Mouse (Mus musculus): ENCODE measurements around the gene Dram2. TPM values are rescaled to one million over a fixed set of nuclear protein-coding genes. Genes with fewer than 3 reads are reported as not detected.
"Not testable (repeated sequence)": the region's sequence is repeated elsewhere in the genome, so short reads cannot be mapped to it uniquely, and the experiment has no call there.

Gene Dram2
- total and polyA plus RNA-seq, 2 experiments from 2014 or later: 93.5 to 116 TPM

DNA sequence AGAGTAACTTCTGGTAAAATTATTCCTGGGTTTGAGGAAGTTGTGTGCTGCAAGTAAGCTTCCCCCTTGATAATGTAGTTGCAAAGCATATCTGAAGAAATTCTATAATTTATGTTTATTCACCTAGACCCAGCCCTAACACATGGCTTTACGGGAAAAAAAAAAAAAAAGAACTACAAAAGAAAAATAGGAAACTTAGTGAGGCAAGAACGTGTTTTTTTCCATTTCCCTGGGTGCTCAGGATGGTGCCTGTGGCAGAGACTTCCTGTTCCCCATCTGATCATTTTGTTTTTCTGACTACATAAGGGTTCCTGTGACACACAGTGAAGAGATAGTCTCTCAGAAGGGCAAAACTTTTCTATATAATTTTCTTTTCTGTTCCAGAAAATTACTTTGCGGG lies 25.6 kb downstream of the Dram2 start:
- peaks cover 27% of the 10 kb centered on the region for H3K36me3 ChIP-seq (replicated peaks; ENCODE audit: control insufficient read depth, insufficient read depth, low read length)
- ATAC-seq (ENCODE audit: insufficient read depth, low read depth): no peak
- H3K27ac ChIP-seq (ENCODE audit: low read depth): no peak overlapping the region
- no peak for TF ChIP-seq CTCF (IDR thresholded peaks at IDR 0.05; ENCODE audit: low read depth)
- no peak for TF ChIP-seq EP300 (IDR thresholded peaks at IDR 0.05; ENCODE audit: low read depth)
- H3K9ac ChIP-seq (replicated peaks; ENCODE audit: low read depth, low read length): no peak overlapping the region
- H3K4me2 ChIP-seq (ENCODE audit: low read depth, low read length): no peak overlapping the region
- no peaks in the 10 kb centered on the region for H3K4me1 ChIP-seq (ENCODE audit: control insufficient read depth, insufficient read depth)
- 69% methylated on average over 3 of the region's 3 CpGs for WGBS
- no peaks in the 10 kb centered on the region for H3K27me3 ChIP-seq (ENCODE audit: control insufficient read depth, insufficient read depth, low read length)
- H3K4me3 ChIP-seq (ENCODE audit: low read depth, low read length): no peak overlapping the region
- DNase-seq (ENCODE audit: low spot score): no peak
- H3K9me3 ChIP-seq (replicated peaks; ENCODE audit: control insufficient read depth, low read length): no peaks in the 10 kb centered on the region

GRCm38 (mm10) chr3:106579296-106579695 lies 31.7 kb downstream of the Dram2 start:
- no peaks in the 10 kb centered on the region for H3K4me1 ChIP-seq (ENCODE audit: control insufficient read depth, insufficient read depth)
- no peak for TF ChIP-seq CTCF (IDR thresholded peaks at IDR 0.05; ENCODE audit: low read depth)
- TF ChIP-seq EP300 (IDR thresholded peaks at IDR 0.05; ENCODE audit: low read depth): no peak
- H3K4me2 ChIP-seq (ENCODE audit: low read depth, low read length): no peak overlapping the region
- H3K36me3 ChIP-seq (replicated peaks; ENCODE audit: control insufficient read depth, insufficient read depth, low read length): no peaks in the 10 kb centered on the region
- WGBS: 93% methylated on average over 2 of the region's 2 CpGs
- ATAC-seq (ENCODE audit: insufficient read depth, low read depth) (no peak), DNase-seq (ENCODE audit: low spot score) (no peak)
- H3K27me3 ChIP-seq (ENCODE audit: control insufficient read depth, insufficient read depth, low read length): no peaks in the 10 kb centered on the region
- no peaks in the 10 kb centered on the region for H3K9me3 ChIP-seq (replicated peaks; ENCODE audit: control insufficient read depth, low read length)
- no peak overlapping the region for H3K9ac ChIP-seq (replicated peaks; ENCODE audit: low read depth, low read length)
- H3K27ac ChIP-seq (ENCODE audit: low read depth): no peak overlapping the region
- H3K4me3 ChIP-seq (ENCODE audit: low read depth, low read length): no peak overlapping the region

DNA sequence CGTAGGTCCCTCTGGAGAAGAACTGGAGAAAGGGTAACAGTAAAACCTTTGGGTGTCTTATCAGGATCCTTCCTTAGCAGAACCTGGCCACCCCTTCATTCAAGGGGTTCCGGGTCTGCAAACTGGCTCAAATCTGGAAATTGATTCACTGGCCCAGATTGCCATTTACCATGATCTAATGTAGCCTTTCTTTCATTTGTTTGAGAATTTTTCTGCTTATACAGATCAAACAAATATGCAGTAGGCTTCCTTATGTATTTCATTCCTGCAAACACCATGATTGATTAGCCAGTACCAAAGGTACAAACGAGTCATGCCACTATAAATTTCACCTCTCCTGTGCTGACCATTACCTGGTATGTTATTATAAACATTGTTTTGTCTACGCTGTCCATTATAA lies 46.0 kb downstream of the Dram2 start:
- H3K9ac ChIP-seq (replicated peaks; ENCODE audit: low read depth, low read length); H3K9me3 ChIP-seq (replicated peaks; ENCODE audit: control insufficient read depth, low read length); H3K4me3 ChIP-seq (ENCODE audit: low read depth, low read length); ATAC-seq (ENCODE audit: insufficient read depth, low read depth); H3K27me3 ChIP-seq (ENCODE audit: control insufficient read depth, insufficient read depth, low read length); H3K27ac ChIP-seq (ENCODE audit: low read depth); H3K4me1 ChIP-seq (ENCODE audit: control insufficient read depth, insufficient read depth); H3K4me2 ChIP-seq (ENCODE audit: low read depth, low read length); H3K36me3 ChIP-seq (replicated peaks; ENCODE audit: control insufficient read depth, insufficient read depth, low read length); DNase-seq (ENCODE audit: low spot score): not testable (repeated sequence)
- WGBS: 77% methylated on average over 4 of the region's 4 CpGs

GRCm38 (mm10) chr3:106618103-106618502 lies 70.5 kb downstream of the Dram2 start:
- no peaks in the 10 kb centered on the region for H3K9me3 ChIP-seq (replicated peaks; ENCODE audit: control insufficient read depth, low read length)
- no peaks in the 10 kb centered on the region for H3K36me3 ChIP-seq (replicated peaks; ENCODE audit: control insufficient read depth, insufficient read depth, low read length)
- H3K27ac ChIP-seq (ENCODE audit: low read depth): no peak overlapping the region
- DNase-seq (ENCODE audit: low spot score): no peak
- WGBS: 64% methylated on average over 1 of the region's 1 CpGs
- no peaks in the 10 kb centered on the region for H3K27me3 ChIP-seq (ENCODE audit: control insufficient read depth, insufficient read depth, low read length)
- no peak overlapping the region for H3K9ac ChIP-seq (replicated peaks; ENCODE audit: low read depth, low read length)
- ATAC-seq (ENCODE audit: insufficient read depth, low read depth): no peak
- TF ChIP-seq EP300 (IDR thresholded peaks at IDR 0.05; ENCODE audit: low read depth) (no peak), CTCF (IDR thresholded peaks at IDR 0.05; ENCODE audit: low read depth) (no peak)
- no peaks in the 10 kb centered on the region for H3K4me1 ChIP-seq (ENCODE audit: control insufficient read depth, insufficient read depth)
- no peak overlapping the region for H3K4me2 ChIP-seq (ENCODE audit: low read depth, low read length)
- H3K4me3 ChIP-seq (ENCODE audit: low read depth, low read length): no peak overlapping the region

Other genes starting within 250 kb of the Dram2 start
- gene Chil6, start 141.6 kb upstream of the Dram2 start, total RNA-seq (2014; rRNA removed; ENCODE audit: low replicate concordance): not detected in 2 replicates
- gene Chil6, start 141.6 kb upstream of the Dram2 start, polyA plus RNA-seq (2015; fragmentation: Nextera tagmentation; extraction: Ambion mirVana): not detected in 2 replicates
- 3.6 and 4.2 TPM in 2 replicates for gene Dennd2d, start 65.4 kb upstream of the Dram2 start, total RNA-seq (2014; rRNA removed; ENCODE audit: low replicate concordance)
- gene Dennd2d, start 65.4 kb upstream of the Dram2 start, polyA plus RNA-seq (2015; fragmentation: Nextera tagmentation; extraction: Ambion mirVana): 0.96 and 1.3 TPM in 2 replicates
- gene Cept1, start within 50 bp of the Dram2 start, total RNA-seq (2014; rRNA removed; ENCODE audit: low replicate concordance): 29.3 and 43.5 TPM in 2 replicates
- 21.2 and 24.2 TPM in 2 replicates for gene Cept1, start within 50 bp of the Dram2 start, polyA plus RNA-seq (2015; fragmentation: Nextera tagmentation; extraction: Ambion mirVana)
- gene Lrif1, start 137.2 kb downstream of the Dram2 start, total RNA-seq (2014; rRNA removed; ENCODE audit: low replicate concordance): 4.8 and 9.0 TPM in 2 replicates
- gene Lrif1, start 137.2 kb downstream of the Dram2 start, polyA plus RNA-seq (2015; fragmentation: Nextera tagmentation; extraction: Ambion mirVana): 13.4 and 13.7 TPM in 2 replicates
- 3.5 and 3.6 TPM in 2 replicates for gene Cd53, start 242.4 kb downstream of the Dram2 start, total RNA-seq (2014; rRNA removed; ENCODE audit: low replicate concordance)
- gene Cd53, start 242.4 kb downstream of the Dram2 start, polyA plus RNA-seq (2015; fragmentation: Nextera tagmentation; extraction: Ambion mirVana): 5.0 and 5.2 TPM in 2 replicates